12 mouse cellular contexts compared by ENCODE assay signal in genomic region chr10:71291179-71291661, GRCm38 (mm10). TPM values are rescaled to one million over a fixed set of nuclear protein-coding genes. Genes with fewer than 3 reads are reported as not detected.
DNase-seq lines count a peak whose midpoint lies in the region; ATAC-seq and TF ChIP-seq lines count a peak whose summit lies in the region.
"Had no signal": no experiment of that assay in that cellular context is flagged by ENCODE, and none has a peak within 500 bp of the region (broad histone marks: within the 10 kb centered on the region; RNA-seq: fewer than 3 reads in every experiment).

No protein-coding gene starts in this region.

- no peak for TF ChIP-seq CTCF in kidney, adult 2 months (conservative IDR thresholded peaks at IDR 0.05; ENCODE audit: insufficient read depth, insufficient read length, low read depth, low read length)

- no peak for TF ChIP-seq POLR2A in kidney, adult 2 months (IDR thresholded peaks at IDR 0.05; ENCODE audit: low read depth, low read length)

- H3K9me3 ChIP-seq in limb, embryonic 12.5 days = no peaks in the 10 kb centered on the region
- no peaks in the 10 kb centered on the region for H3K9me3 ChIP-seq in limb, embryonic 10.5 days (replicated peaks)
- H3K9me3 ChIP-seq in liver, embryonic 11.5 days (ENCODE audit: control insufficient read depth, low read length) = no peaks in the 10 kb centered on the region
- H3K9me3 ChIP-seq in stomach, embryonic 16.5 days (replicated peaks; ENCODE audit: control insufficient read depth, low read length) = no peaks in the 10 kb centered on the region
- H3K9me3 ChIP-seq: limb, embryonic 13.5 days had no signal

- no peak overlapping the region for H3K27ac ChIP-seq in limb, embryonic 12.5 days
- no peak overlapping the region for H3K27ac ChIP-seq in limb, embryonic 10.5 days
- H3K27ac ChIP-seq in kidney, adult 2 months (ENCODE audit: insufficient read depth, low read depth, low read length) = peak overlapping the region; percentile 65
- H3K27ac ChIP-seq in liver, embryonic 11.5 days (ENCODE audit: low read depth, low read length) = no peak overlapping the region
- H3K27ac ChIP-seq in stomach, embryonic 16.5 days (ENCODE audit: low read length) = no peak overlapping the region
- H3K27ac ChIP-seq: limb, embryonic 13.5 days had no signal

- no peak overlapping the region for H3K9ac ChIP-seq in limb, embryonic 12.5 days (replicated peaks)
- H3K9ac ChIP-seq in liver, embryonic 11.5 days (ENCODE audit: low read depth, low read length) = no peak overlapping the region
- H3K9ac ChIP-seq in stomach, embryonic 16.5 days (ENCODE audit: low read length) = no peak overlapping the region
- H3K9ac ChIP-seq: limb, embryonic 13.5 days had no signal

- no peak for DNase-seq in limb, embryonic 10.5 days (ENCODE audit: low spot score)
- DNase-seq in kidney, adult 2 months = peak; percentile 72
- no peak for DNase-seq in liver, embryonic 11.5 days (ENCODE audit: low spot score)
- no peak for DNase-seq in cerebellum, postnatal 4 days (ENCODE audit: low spot score in 2 of 2)
- no peak for DNase-seq in adrenal gland, adult (ENCODE audit: inconsistent age in 2 of 2, low spot score in 1 of 2)
- DNase-seq in urinary bladder, postnatal 10 days (ENCODE audit: low spot score) = no peak
- DNase-seq: cerebellum, adult 11-12 months; heart, adult 11 months; heart, postnatal 36 days had no signal

- WGBS in limb, embryonic 12.5 days = 20% methylated on average over 3 of the region's 3 CpGs
- 17% methylated on average over 3 of the region's 3 CpGs for WGBS in limb, embryonic 10.5 days
- WGBS in kidney, adult 2 months = 19% methylated on average over 3 of the region's 3 CpGs
- WGBS in liver, embryonic 11.5 days = 19% methylated on average over 3 of the region's 3 CpGs
- WGBS in stomach, embryonic 16.5 days = 28% methylated on average over 3 of the region's 3 CpGs

- H3K36me3 ChIP-seq in limb, embryonic 12.5 days = no peaks in the 10 kb centered on the region
- no peaks in the 10 kb centered on the region for H3K36me3 ChIP-seq in limb, embryonic 10.5 days
- no peaks in the 10 kb centered on the region for H3K36me3 ChIP-seq in kidney, adult 2 months (ENCODE audit: control insufficient read depth, insufficient read depth, low read length)
- H3K36me3 ChIP-seq in liver, embryonic 11.5 days (ENCODE audit: control insufficient read depth, insufficient read depth, low read length) = no peaks in the 10 kb centered on the region
- no peaks in the 10 kb centered on the region for H3K36me3 ChIP-seq in stomach, embryonic 16.5 days (ENCODE audit: control insufficient read depth, insufficient read depth, low read length)
- H3K36me3 ChIP-seq: limb, embryonic 13.5 days had no signal

- H3K27me3 ChIP-seq in limb, embryonic 12.5 days = peaks cover 14% of the 10 kb centered on the region
- H3K27me3 ChIP-seq in limb, embryonic 10.5 days (ENCODE audit: low read depth, poor library complexity, severe bottlenecking) = peaks cover 11% of the 10 kb centered on the region
- H3K27me3 ChIP-seq in kidney, adult 2 months (replicated peaks; ENCODE audit: control insufficient read depth, insufficient read depth, low read length) = no peaks in the 10 kb centered on the region
- 0 out of 2 replicates have a peak, but pooled peaks cover under 1% of the 10 kb centered on the region for H3K27me3 ChIP-seq in liver, embryonic 11.5 days (replicated peaks; ENCODE audit: control insufficient read depth, insufficient read depth, low read length)
- no peaks in the 10 kb centered on the region for H3K27me3 ChIP-seq in stomach, embryonic 16.5 days (ENCODE audit: control insufficient read depth, insufficient read depth, low read length)

- peaks cover 15% of the 10 kb centered on the region for H3K4me1 ChIP-seq in limb, embryonic 12.5 days (replicated peaks)
- peaks cover 9% of the 10 kb centered on the region for H3K4me1 ChIP-seq in limb, embryonic 10.5 days
- peaks cover 3% of the 10 kb centered on the region; the same call in 1 of the 2 replicates for H3K4me1 ChIP-seq in kidney, adult 2 months (ENCODE audit: control insufficient read depth, insufficient read depth, low read length)
- H3K4me1 ChIP-seq in liver, embryonic 11.5 days (replicated peaks; ENCODE audit: control insufficient read depth, insufficient read depth, low read length) = peaks cover 10% of the 10 kb centered on the region
- H3K4me1 ChIP-seq in stomach, embryonic 16.5 days (ENCODE audit: control insufficient read depth, insufficient read depth, low read length) = 0 out of 2 replicates have a peak, but pooled peaks cover 6% of the 10 kb centered on the region

- H3K4me2 ChIP-seq in limb, embryonic 12.5 days = no peak overlapping the region
- no peak overlapping the region for H3K4me2 ChIP-seq in liver, embryonic 11.5 days
- no peak overlapping the region for H3K4me2 ChIP-seq in stomach, embryonic 16.5 days (ENCODE audit: low read depth, low read length)

- peak; percentile 13; the same call in 1 of the 2 replicates for ATAC-seq in limb, embryonic 12.5 days (ENCODE audit: insufficient number of reproducible peaks, insufficient read depth, low FRiP score, low TSS enrichment, low read depth)
- peak; percentile 44; the same call in 1 of the 2 replicates for ATAC-seq in liver, embryonic 11.5 days (replicated peaks; ENCODE audit: low FRiP score)
- 0 out of 2 replicates have a peak, but pooled peaks have one; percentile 51 for ATAC-seq in stomach, embryonic 16.5 days (ENCODE audit: insufficient read depth, low FRiP score)

- H3K4me3 ChIP-seq in limb, embryonic 12.5 days (replicated peaks) = no peak overlapping the region
- H3K4me3 ChIP-seq in limb, embryonic 10.5 days = no peak overlapping the region
- H3K4me3 ChIP-seq in kidney, adult 2 months (ENCODE audit: insufficient read depth, low read depth, low read length) = no peak overlapping the region
- H3K4me3 ChIP-seq in liver, embryonic 11.5 days (ENCODE audit: low read depth, low read length) = no peak overlapping the region
- no peak overlapping the region for H3K4me3 ChIP-seq in stomach, embryonic 16.5 days (replicated peaks; ENCODE audit: low read length)
- H3K4me3 ChIP-seq: limb, embryonic 13.5 days had no signal

RNA-seq across cellular contexts. Expression of gene Ube2d1, which starts 6.2 kb away (rescaled TPM):
- polyA plus RNA-seq in limb, embryonic 12.5 days (2016; fragmentation: Nextera tagmentation; extraction: Ambion mirVana) = 68.9 and 82.0 TPM in 2 replicates
- polyA plus RNA-seq in limb, embryonic 10.5 days (2016; fragmentation: Nextera tagmentation; extraction: Ambion mirVana) = 86.7 and 94.2 TPM in 2 replicates
- 23.8 and 26.7 TPM in 2 replicates for polyA plus RNA-seq in kidney, adult 2 months (2012; rRNA removed)
- 34.7 and 41.6 TPM in 2 replicates for polyA plus RNA-seq in liver, embryonic 11.5 days (2014; fragmentation: Nextera tagmentation; extraction: Ambion mirVana)
- 44.1 and 47.3 TPM in 2 replicates for polyA plus RNA-seq in stomach, embryonic 16.5 days (2015; fragmentation: Nextera tagmentation; extraction: Ambion mirVana)

RNA-seq across cellular contexts. Expression of gene Tfam, which starts 53.1 kb away (rescaled TPM):
- polyA plus RNA-seq in limb, embryonic 12.5 days (2016; fragmentation: Nextera tagmentation; extraction: Ambion mirVana) = 91.8 and 99.5 TPM in 2 replicates
- polyA plus RNA-seq in limb, embryonic 10.5 days (2016; fragmentation: Nextera tagmentation; extraction: Ambion mirVana) = 90.7 and 91.3 TPM in 2 replicates
- polyA plus RNA-seq in kidney, adult 2 months (2012; rRNA removed) = 9.0 and 12.8 TPM in 2 replicates
- polyA plus RNA-seq in liver, embryonic 11.5 days (2014; fragmentation: Nextera tagmentation; extraction: Ambion mirVana) = 104 and 105 TPM in 2 replicates
- polyA plus RNA-seq in stomach, embryonic 16.5 days (2015; fragmentation: Nextera tagmentation; extraction: Ambion mirVana) = 65.0 and 76.1 TPM in 2 replicates

RNA-seq across cellular contexts. Expression of gene Cisd1, which starts 53.5 kb away (rescaled TPM):
- polyA plus RNA-seq in limb, embryonic 12.5 days (2016; fragmentation: Nextera tagmentation; extraction: Ambion mirVana) = 96.2 and 98.8 TPM in 2 replicates
- 112 and 125 TPM in 2 replicates for polyA plus RNA-seq in limb, embryonic 10.5 days (2016; fragmentation: Nextera tagmentation; extraction: Ambion mirVana)
- polyA plus RNA-seq in kidney, adult 2 months (2012; rRNA removed) = 299 and 319 TPM in 2 replicates
- 129 TPM in 2 replicates for polyA plus RNA-seq in liver, embryonic 11.5 days (2014; fragmentation: Nextera tagmentation; extraction: Ambion mirVana)
- polyA plus RNA-seq in stomach, embryonic 16.5 days (2015; fragmentation: Nextera tagmentation; extraction: Ambion mirVana) = 92.8 and 103 TPM in 2 replicates

RNA-seq across cellular contexts. Expression of gene Ipmk, which starts 56.3 kb away (rescaled TPM):
- polyA plus RNA-seq in limb, embryonic 12.5 days (2016; fragmentation: Nextera tagmentation; extraction: Ambion mirVana) = 18.7 and 19.9 TPM in 2 replicates
- 18.3 and 19.6 TPM in 2 replicates for polyA plus RNA-seq in limb, embryonic 10.5 days (2016; fragmentation: Nextera tagmentation; extraction: Ambion mirVana)
- polyA plus RNA-seq in kidney, adult 2 months (2012; rRNA removed) = 31.1 and 34.6 TPM in 2 replicates
- 18.2 and 21.0 TPM in 2 replicates for polyA plus RNA-seq in liver, embryonic 11.5 days (2014; fragmentation: Nextera tagmentation; extraction: Ambion mirVana)
- 11.0 and 12.3 TPM in 2 replicates for polyA plus RNA-seq in stomach, embryonic 16.5 days (2015; fragmentation: Nextera tagmentation; extraction: Ambion mirVana)
